Mouse (Mus musculus) lung, embryonic 15.5 days (tissue): ENCODE results near the gene Anapc7. TPM values are rescaled to one million over a fixed set of nuclear protein-coding genes. Genes with fewer than 3 reads are reported as not detected.

Experiments used
- ATAC-seq: fragments of 200-750 bp; cut with Nextera tagmentation; 2 replicates; pipeline ENCODE4 v1.8.0; 2017; ENCODE audit warnings: moderate number of reproducible peaks, borderline replicate concordance; ENCODE audit not compliant: low FRiP score, low TSS enrichment; ENCODE audit errors: extremely low read depth
- H3K27ac ChIP-seq: fragments of 300-500 bp; sonication (generic); 2 replicates; pipeline ENCODE4 v1.5.1; 2015; ENCODE audit warnings: moderate library complexity, mild to moderate bottlenecking, inconsistent platforms
- H3K27me3 ChIP-seq: fragments of 300-500 bp; sonication (generic); 2 replicates; pipeline ENCODE4 v1.6.1; 2015; ENCODE audit warnings: inconsistent platforms
- H3K36me3 ChIP-seq: fragments of 300-500 bp; sonication (generic); 2 replicates; pipeline ENCODE4 v1.6.1; 2015; ENCODE audit warnings: inconsistent platforms
- H3K4me1 ChIP-seq: fragments of 300-500 bp; sonication (generic); 2 replicates; pipeline ENCODE4 v1.6.1; 2015; ENCODE audit warnings: inconsistent platforms
- H3K4me2 ChIP-seq: fragments of 300-500 bp; sonication (generic); 2 replicates; pipeline ENCODE4 v1.6.1; 2015; ENCODE audit warnings: inconsistent platforms, mild to moderate bottlenecking, moderate library complexity
- H3K4me3 ChIP-seq: fragments of 300-500 bp; sonication (generic); 2 replicates; pipeline ENCODE4 v1.5.1; 2015; ENCODE audit warnings: mild to moderate bottlenecking, inconsistent platforms
- H3K9ac ChIP-seq: fragments of 300-500 bp; sonication (generic); 2 replicates; pipeline ENCODE4 v1.6.1; 2015; ENCODE audit warnings: inconsistent platforms
- H3K9me3 ChIP-seq: fragments of 300-500 bp; sonication (generic); 2 replicates; pipeline ENCODE4 v1.6.1; 2016; ENCODE audit warnings: inconsistent platforms
- WGBS: fragments of 180-500 bp; shearing (Covaris S2); methylation state at CpG from one replicate; pipeline ENCODE4 v1.1.7; 2015; 5-methylcytosine and 5-hydroxymethylcytosine counted together
- polyA plus RNA-seq: library from polyadenylated mRNA; unstranded; fragments of >200 nt; fragmentation: Nextera tagmentation; extraction: Ambion mirVana; gene quantifications from 2 replicates; pipeline ENCODE4 v1.2.1, GENCODE M21; 2015

The Anapc7 gene
- polyA plus RNA-seq, 1 experiment from 2014 or later: 46.2 TPM

- Histone ChIP-seq H3K4me1 (no peaks in the 10 kb centered on the region), H3K27me3 (no peaks in the 10 kb centered on the region), H3K9me3 (no peaks in the 10 kb centered on the region), H3K36me3 (peaks cover 95% of the 10 kb centered on the region), H3K9ac (no peak overlapping the region), H3K4me2 (no peak overlapping the region), H3K4me3 (no peak overlapping the region), H3K27ac (no peak overlapping the region)
- WGBS: 83% methylated on average over 4 of the region's 4 CpGs
- no peak for ATAC-seq
Measured at GRCm38 (mm10) chr5:122434541-122434940, 13.0 kb downstream of the Anapc7 start.

- no peaks in the 10 kb centered on the region for H3K9me3 ChIP-seq
- H3K9ac ChIP-seq: no peak overlapping the region
- H3K4me2 ChIP-seq: no peak overlapping the region
- no peaks in the 10 kb centered on the region for H3K4me1 ChIP-seq
- ATAC-seq: peak; percentile 57; the same call in 1 of the 2 replicates
- 75% methylated on average over 19 of the region's 19 CpGs for WGBS
- H3K27ac ChIP-seq: 0 out of 2 replicates have a peak overlapping the region, but pooled peaks have one; percentile 7
- H3K36me3 ChIP-seq: peaks cover 97% of the 10 kb centered on the region
- no peaks in the 10 kb centered on the region for H3K27me3 ChIP-seq
- H3K4me3 ChIP-seq: no peak overlapping the region
Measured at GRCm38 (mm10) chr5:122439400-122440094, 18.1 kb downstream of the Anapc7 start.

- Histone ChIP-seq H3K36me3 (peaks cover 98% of the 10 kb centered on the region), H3K9ac (no peak overlapping the region), H3K4me1 (no peaks in the 10 kb centered on the region), H3K9me3 (no peaks in the 10 kb centered on the region), H3K27me3 (no peaks in the 10 kb centered on the region), H3K4me3 (no peak overlapping the region), H3K4me2 (no peak overlapping the region), H3K27ac (0 out of 2 replicates have a peak overlapping the region, but pooled peaks have one; percentile 7)
- WGBS: 88% methylated on average over 12 of the region's 12 CpGs
- no peak for ATAC-seq
Measured at GRCm38 (mm10) chr5:122440095-122440630, 18.7 kb downstream of the Anapc7 start.

GRCm38 (mm10) chr5:122444492-122444891 lies 23.0 kb downstream of the Anapc7 start:
- Histone ChIP-seq H3K4me3 (no peak overlapping the region), H3K9me3 (no peaks in the 10 kb centered on the region), H3K4me1 (no peaks in the 10 kb centered on the region), H3K27ac (no peak overlapping the region), H3K4me2 (no peak overlapping the region), H3K9ac (no peak overlapping the region), H3K36me3 (peaks cover 68% of the 10 kb centered on the region), H3K27me3 (no peaks in the 10 kb centered on the region)
- 83% methylated on average over 10 of the region's 10 CpGs for WGBS
- no peak for ATAC-seq

- Histone ChIP-seq H3K4me2 (no peak overlapping the region), H3K9ac (no peak overlapping the region), H3K4me1 (no peaks in the 10 kb centered on the region), H3K36me3 (peaks cover 62% of the 10 kb centered on the region), H3K27ac (no peak overlapping the region), H3K4me3 (no peak overlapping the region), H3K27me3 (no peaks in the 10 kb centered on the region), H3K9me3 (no peaks in the 10 kb centered on the region)
- WGBS: 83% methylated on average over 11 of the region's 11 CpGs
- ATAC-seq: no peak
Measured at GRCm38 (mm10) chr5:122445051-122445610, 23.6 kb downstream of the Anapc7 start.

- Histone ChIP-seq H3K4me2 (no peak overlapping the region), H3K36me3 (peaks cover 41% of the 10 kb centered on the region), H3K9me3 (no peaks in the 10 kb centered on the region), H3K4me3 (no peak overlapping the region), H3K4me1 (no peaks in the 10 kb centered on the region), H3K27ac (no peak overlapping the region; the same call in 1 of the 2 replicates), H3K27me3 (no peaks in the 10 kb centered on the region), H3K9ac (no peak overlapping the region)
- no peak for ATAC-seq
- 72% methylated on average over 8 of the region's 8 CpGs for WGBS
Measured at GRCm38 (mm10) chr5:122447857-122448256, 26.4 kb downstream of the Anapc7 start.

GRCm38 (mm10) chr5:122448869-122449268 lies 27.4 kb downstream of the Anapc7 start:
- Histone ChIP-seq H3K27ac (no peak overlapping the region), H3K9ac (no peak overlapping the region), H3K4me3 (no peak overlapping the region), H3K36me3 (peaks cover 42% of the 10 kb centered on the region), H3K27me3 (no peaks in the 10 kb centered on the region), H3K9me3 (no peaks in the 10 kb centered on the region), H3K4me1 (no peaks in the 10 kb centered on the region), H3K4me2 (no peak overlapping the region)
- no peak for ATAC-seq
- 68% methylated on average over 5 of the region's 5 CpGs for WGBS

- Histone ChIP-seq H3K36me3 (peaks cover 42% of the 10 kb centered on the region), H3K4me2 (no peak overlapping the region), H3K9ac (no peak overlapping the region), H3K9me3 (no peaks in the 10 kb centered on the region), H3K27ac (no peak overlapping the region), H3K4me1 (no peaks in the 10 kb centered on the region), H3K27me3 (no peaks in the 10 kb centered on the region), H3K4me3 (no peak overlapping the region)
- ATAC-seq: no peak
- WGBS: 68% methylated on average over 7 of the region's 7 CpGs
Measured at GRCm38 (mm10) chr5:122449946-122450345, 28.5 kb downstream of the Anapc7 start.

- ATAC-seq: no peak
- H3K9ac ChIP-seq: no peak overlapping the region
- no peaks in the 10 kb centered on the region for H3K4me1 ChIP-seq
- H3K4me3 ChIP-seq: no peak overlapping the region
- 47% methylated on average over 5 of the region's 5 CpGs for WGBS
- peaks cover 43% of the 10 kb centered on the region for H3K36me3 ChIP-seq
- H3K27me3 ChIP-seq: no peaks in the 10 kb centered on the region
- H3K9me3 ChIP-seq: no peaks in the 10 kb centered on the region
- no peak overlapping the region for H3K4me2 ChIP-seq
- H3K27ac ChIP-seq: no peak overlapping the region
Measured at GRCm38 (mm10) chr5:122450913-122451317, 29.4 kb downstream of the Anapc7 start.

GRCm38 (mm10) chr5:122451324-122451723 lies 29.8 kb downstream of the Anapc7 start:
- peaks cover 42% of the 10 kb centered on the region for H3K36me3 ChIP-seq
- no peaks in the 10 kb centered on the region for H3K27me3 ChIP-seq
- no peak overlapping the region for H3K9ac ChIP-seq
- H3K4me2 ChIP-seq: no peak overlapping the region
- H3K4me1 ChIP-seq: no peaks in the 10 kb centered on the region
- no peak for ATAC-seq
- no peak overlapping the region for H3K4me3 ChIP-seq
- WGBS: 84% methylated on average over 5 of the region's 5 CpGs
- no peak overlapping the region for H3K27ac ChIP-seq
- no peaks in the 10 kb centered on the region for H3K9me3 ChIP-seq

- Histone ChIP-seq H3K4me1 (no peaks in the 10 kb centered on the region), H3K36me3 (peaks cover 48% of the 10 kb centered on the region), H3K4me2 (no peak overlapping the region), H3K4me3 (no peak overlapping the region), H3K27ac (0 out of 2 replicates have a peak overlapping the region, but pooled peaks have one; percentile 7), H3K27me3 (no peaks in the 10 kb centered on the region), H3K9ac (no peak overlapping the region), H3K9me3 (no peaks in the 10 kb centered on the region)
- no peak for ATAC-seq
- WGBS: 70% methylated on average over 7 of the region's 7 CpGs
Measured at GRCm38 (mm10) chr5:122452194-122452593, 30.7 kb downstream of the Anapc7 start.

GRCm38 (mm10) chr5:122453188-122453587 lies 31.7 kb downstream of the Anapc7 start:
- Histone ChIP-seq H3K27ac (no peak overlapping the region), H3K4me3 (no peak overlapping the region), H3K9ac (no peak overlapping the region), H3K27me3 (no peaks in the 10 kb centered on the region), H3K9me3 (no peaks in the 10 kb centered on the region), H3K4me1 (no peaks in the 10 kb centered on the region), H3K4me2 (no peak overlapping the region), H3K36me3 (peaks cover 58% of the 10 kb centered on the region)
- ATAC-seq: no peak
- 74% methylated on average over 6 of the region's 6 CpGs for WGBS
